Mouse (Mus musculus) liver, embryonic 14.5 days (tissue): ENCODE results near the gene Spout1.

Experiments used
- CTCF ChIP-seq: IDR thresholded peaks from 2 replicates; pipeline ENCODE4 v1.5.1; 2016; ENCODE audit warnings: antibody characterized with exemption, low read depth, control low read depth
- EP300 ChIP-seq: IDR thresholded peaks from 2 replicates; pipeline ENCODE4 v1.6.1; 2016; ENCODE audit warnings: antibody characterized with exemption, low read depth

DNA sequence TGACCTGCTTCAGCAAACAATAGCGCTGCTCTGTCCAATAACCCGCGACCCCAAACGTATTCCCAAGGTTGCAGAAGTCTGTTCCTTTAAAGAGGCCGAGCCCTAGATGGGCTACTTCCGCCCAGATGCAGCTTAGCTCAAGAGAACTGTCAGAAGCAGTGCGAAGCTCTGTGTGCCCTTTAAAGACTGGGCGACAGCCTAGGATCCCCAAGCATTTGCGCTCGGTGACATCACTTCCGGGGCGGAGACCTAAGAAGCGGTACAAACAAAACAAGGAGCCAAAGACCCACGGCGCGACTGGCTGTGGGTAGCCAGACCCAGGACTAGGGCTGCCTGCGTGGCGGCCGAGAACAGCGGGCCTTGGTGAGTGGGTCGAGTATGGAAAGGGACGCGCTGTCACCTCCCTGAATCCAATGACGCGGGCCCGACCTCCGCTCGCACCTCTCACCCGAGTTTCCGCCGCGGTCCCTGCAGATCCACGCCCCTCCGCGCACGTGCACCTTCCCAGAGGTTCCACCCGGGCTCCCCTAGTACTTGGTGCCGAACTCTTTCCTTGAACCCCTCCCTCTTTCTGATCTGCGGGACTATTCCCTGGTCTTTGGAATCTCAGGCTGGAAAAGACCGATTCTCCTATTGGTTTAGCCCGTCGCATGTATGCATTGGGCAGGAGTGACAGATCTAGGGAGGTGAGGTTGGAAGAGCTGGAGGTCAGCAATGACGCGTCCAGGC lies 27.5 kb upstream of the Spout1 start, which contains the start of gene Kyat1:
- TF ChIP-seq CTCF (no peak), EP300 (no peak)
